Mouse (Mus musculus) cerebral cortex, adult 2 months (tissue): ENCODE measurements around the gene Zbp1.

Experiments
- WGBS: fragments of 180-500 bp; shearing (Covaris S2); methylation state at CpG from one replicate; pipeline ENCODE4 v1.1.7; 2018; 5-methylcytosine and 5-hydroxymethylcytosine counted together

Zbp1 gene

DNA sequence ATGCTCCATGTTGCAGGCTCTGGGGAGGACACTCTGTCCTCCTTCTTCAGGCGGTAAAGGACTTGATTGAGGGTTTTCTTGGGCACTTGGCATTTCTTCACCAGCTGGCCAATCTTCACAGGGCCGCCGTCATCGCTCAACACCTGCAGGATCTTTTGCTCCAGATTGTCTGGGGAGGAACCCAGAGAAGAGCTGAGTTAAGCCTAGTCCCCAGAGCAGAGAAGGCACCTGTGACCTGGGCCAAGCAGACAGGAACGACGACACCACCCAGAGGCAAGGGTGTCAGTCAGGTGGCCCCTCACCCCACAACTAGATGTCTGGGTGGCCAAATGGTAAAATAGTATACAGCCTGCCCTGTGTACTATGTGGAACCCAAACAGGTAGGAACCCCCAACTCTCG is 1.9 kb downstream of the Zbp1 start:
- WGBS, result 90% methylated on average over 7 of the region's 7 CpGs

DNA sequence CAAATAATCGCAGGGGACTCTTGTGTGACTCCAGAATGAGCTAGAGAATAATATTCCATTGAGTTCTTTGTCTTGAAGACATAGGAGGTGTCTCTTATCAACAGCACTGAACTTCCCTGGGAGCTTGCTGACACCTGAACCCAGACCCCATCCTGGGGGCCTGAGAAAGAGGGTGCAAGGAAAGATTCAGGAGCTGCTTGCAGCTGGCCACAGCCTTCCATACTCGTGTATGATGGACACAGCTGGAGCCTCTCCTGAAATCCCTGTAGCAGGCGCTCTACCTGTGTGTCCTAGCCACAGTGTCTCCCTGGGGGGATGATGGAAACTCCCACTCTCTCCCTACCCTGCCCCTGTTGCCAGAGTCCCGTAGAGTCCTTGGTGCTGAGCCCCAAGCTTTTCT is 6.5 kb downstream of the Zbp1 start:
- WGBS, result 86% methylated on average over 4 of the region's 4 CpGs

DNA sequence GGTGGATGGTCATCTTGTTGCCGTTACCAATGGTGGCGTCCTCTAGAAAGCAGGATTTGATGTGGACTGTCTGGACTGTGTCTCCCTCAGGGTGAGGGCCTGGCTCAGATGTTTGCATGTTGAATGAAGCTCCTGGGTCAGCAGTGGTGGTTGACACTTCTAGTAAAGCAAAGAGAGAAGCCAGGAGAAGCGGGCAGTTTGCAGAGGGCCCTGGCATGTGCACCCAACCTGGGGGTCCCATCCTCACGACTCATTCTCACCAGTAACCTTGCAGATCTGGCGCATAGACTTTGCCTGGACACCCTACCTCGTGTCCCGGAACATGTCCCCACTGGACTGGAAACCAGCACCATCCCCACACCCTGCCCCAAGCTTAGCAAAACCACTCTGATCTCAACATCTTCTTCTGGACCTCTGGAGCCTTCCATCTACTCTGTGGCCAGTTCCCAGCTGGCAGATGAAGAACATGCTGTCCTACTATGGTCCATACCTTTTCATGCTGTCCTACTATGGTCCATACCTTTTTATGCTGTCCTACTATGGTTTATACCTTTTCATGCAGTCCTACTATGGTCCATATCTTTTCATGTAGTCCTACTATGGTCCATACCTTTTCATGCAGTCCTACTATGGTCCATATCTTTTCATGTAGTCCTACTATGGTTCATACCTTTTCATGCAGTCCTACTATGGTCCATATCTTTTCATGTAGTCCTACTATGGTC is 9.5 kb downstream of the Zbp1 start:
- WGBS, result 95% methylated on average over 7 of the region's 7 CpGs

DNA sequence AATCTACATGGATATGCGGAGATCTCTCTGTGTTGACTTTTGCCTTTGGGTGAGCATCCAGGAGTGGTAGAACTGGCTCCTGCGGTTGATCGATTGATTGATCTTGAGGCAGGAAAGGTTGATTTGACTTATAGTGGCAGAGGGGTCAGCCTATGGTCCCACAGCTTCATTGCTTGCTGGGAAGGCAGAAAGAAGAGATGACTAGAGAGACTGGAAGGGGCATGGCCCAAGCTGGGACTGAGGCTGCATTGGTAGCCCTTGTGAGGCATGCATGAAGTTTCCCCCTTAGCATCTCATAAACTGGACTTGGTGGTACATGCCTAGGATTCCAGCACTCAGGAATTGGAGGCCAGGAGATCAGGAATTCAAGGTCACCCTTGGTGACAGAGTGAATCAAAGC is 11.7 kb downstream of the Zbp1 start:
- 98% methylated on average over 3 of the region's 3 CpGs for WGBS

DNA sequence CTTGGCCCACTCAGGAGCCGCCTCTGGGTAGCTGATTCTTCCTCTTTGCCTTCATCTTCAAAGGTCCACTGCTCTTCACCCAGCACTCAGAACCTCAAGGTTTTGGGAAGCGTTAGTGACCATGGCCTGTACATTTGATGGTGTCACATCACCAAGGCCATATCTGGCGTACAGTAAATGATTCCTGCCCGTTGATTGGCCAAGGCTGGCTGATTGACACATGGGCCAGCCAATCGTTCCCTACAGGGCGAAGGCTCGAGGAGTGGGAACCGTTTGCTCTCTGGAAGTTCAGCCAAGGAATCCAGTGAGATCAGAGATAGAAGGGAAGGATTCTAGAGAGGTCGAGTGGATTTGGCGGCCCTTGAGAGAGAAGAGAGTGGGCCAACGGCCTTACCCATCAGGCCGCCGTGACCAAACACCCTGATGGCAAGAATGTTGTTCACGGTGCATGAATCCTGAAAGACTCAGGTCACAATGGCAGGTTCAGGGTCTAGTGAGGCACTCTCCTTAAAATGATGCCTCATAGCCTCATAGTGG is 13.1 kb downstream of the Zbp1 start:
- WGBS, result 94% methylated on average over 14 of the region's 14 CpGs

DNA sequence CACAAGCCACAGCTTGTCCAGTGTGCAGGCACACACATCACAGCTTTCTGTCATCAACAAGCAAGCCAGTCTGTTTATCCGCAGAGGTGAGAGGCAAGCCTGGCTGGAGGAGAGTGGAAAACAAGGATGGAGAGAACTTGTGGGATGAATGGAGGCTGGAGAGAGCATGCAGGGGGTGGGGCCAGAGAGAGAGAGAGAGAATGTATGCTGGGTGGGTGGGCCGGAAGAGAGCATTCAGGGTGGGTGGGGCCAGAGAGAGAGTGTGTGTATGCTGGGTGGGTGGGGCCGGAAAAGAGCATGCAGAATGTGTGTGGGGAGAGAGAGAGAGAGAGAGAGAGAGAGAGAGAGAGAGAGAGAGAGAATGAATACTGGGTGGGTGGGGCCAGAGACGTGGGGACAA is 14.1 kb downstream of the Zbp1 start:
- WGBS, result 69% methylated on average over 4 of the region's 4 CpGs

DNA sequence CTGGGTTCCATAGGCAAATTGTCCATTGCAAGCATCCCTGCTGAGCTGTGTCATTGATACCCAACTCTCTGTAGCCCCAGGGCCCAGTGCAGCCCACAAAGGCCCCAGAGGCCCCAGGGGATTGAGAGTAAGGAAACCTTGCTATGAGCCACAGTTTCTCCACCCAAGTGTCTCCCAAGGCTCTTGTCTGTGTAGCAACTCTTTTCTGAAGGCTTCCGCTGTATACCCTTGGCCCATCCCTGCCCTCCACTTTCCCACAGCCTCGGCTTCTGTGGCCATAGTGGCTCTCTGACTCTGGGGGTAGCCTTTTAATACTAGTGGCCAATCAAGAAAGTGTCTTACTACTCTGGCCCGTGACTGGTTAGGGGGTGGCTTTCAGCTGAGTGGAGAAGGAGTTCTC is 15.0 kb downstream of the Zbp1 start:
- WGBS, result 93% methylated on average over 3 of the region's 3 CpGs

DNA sequence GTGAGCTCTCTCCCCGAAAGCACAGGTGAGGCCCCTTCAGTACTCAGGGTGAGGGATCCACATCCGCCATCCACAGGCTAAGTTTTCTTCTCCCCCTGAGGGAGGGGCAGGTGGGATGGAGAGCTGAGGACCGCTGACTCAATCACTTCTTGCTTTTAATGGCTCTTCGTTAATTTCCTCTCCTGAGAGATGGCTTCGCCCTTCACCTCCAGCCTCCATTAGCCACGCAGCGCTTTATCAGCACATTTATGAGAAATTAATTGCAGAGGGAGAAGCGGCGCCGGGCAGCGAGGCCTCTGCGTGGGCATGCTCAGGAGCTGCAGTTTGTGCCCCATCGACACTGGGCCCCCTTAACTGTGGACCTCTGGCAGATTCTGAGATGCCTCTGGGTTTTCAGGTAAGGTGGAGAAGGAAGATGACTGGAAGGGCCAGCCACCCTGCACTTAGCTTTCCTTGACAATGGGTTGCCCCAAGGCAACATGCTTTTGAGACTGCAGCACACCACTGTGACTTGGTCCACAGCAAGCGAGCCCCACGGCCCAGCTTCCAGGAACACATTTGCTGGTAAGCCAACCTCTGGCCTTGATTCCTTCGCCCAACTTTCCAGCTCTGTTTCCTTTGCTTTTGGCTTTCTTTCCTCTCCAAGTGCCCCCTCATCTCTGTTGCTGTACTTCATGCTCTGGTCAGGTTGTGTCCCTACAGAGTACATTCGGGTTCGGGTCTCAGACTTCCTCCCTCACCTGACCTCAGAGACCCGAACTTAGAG is 15.6 kb downstream of the Zbp1 start:
- WGBS, result 91% methylated on average over 19 of the region's 19 CpGs

DNA sequence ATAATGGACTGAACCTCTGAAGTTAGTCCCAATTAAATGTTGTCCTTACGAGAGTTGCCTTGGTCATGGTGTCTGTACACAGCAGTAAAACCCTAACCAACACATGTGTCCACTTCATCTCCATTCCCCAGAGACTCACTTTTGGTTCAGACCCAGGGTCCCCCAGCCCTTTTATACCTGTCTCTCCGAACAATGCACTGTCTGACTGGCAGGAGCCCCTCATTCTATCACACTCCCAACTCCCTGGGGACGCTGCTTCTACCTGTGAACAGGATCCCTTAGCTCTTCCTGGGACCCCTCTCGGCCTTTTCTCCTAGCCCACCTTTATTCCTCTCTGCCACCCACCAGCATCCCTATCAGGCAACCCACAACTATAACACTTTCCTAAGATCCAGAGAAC is 23.9 kb downstream of the Zbp1 start:
- 89% methylated on average over 4 of the region's 4 CpGs for WGBS

DNA sequence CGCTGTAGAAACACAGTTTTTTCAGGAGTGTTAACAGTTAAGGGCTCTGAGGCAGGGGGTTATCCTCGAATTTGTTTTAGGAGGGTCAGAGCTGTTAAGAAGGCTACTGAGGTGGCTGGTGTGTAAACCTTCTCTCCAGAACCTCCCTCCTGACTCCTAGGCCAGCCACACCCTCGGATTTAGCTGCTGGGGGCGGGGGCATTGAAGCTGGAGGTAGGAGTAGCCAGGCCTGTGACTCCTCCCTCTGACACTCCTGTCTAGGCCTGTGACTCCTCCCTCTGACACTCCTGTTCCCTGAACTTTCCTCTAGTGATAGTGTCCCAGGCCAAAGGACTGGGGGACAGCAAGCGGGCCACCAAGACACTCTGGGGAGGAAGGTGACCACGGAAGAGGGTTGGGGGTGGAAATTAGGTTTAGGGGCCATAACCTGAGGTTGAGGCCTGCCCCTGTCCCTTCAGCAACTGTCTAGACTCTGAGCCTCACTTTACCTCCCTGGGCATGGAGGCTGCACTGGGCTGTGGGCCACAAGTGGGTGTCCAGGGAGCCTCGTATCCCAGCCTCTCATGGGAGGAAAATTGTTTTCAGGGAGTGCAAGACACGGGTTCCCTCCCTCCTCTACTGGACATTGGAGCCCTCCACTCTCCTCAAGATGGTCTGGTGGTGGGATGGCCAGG is 31.4 kb downstream of the Zbp1 start:
- WGBS, result 66% methylated on average over 8 of the region's 8 CpGs

DNA sequence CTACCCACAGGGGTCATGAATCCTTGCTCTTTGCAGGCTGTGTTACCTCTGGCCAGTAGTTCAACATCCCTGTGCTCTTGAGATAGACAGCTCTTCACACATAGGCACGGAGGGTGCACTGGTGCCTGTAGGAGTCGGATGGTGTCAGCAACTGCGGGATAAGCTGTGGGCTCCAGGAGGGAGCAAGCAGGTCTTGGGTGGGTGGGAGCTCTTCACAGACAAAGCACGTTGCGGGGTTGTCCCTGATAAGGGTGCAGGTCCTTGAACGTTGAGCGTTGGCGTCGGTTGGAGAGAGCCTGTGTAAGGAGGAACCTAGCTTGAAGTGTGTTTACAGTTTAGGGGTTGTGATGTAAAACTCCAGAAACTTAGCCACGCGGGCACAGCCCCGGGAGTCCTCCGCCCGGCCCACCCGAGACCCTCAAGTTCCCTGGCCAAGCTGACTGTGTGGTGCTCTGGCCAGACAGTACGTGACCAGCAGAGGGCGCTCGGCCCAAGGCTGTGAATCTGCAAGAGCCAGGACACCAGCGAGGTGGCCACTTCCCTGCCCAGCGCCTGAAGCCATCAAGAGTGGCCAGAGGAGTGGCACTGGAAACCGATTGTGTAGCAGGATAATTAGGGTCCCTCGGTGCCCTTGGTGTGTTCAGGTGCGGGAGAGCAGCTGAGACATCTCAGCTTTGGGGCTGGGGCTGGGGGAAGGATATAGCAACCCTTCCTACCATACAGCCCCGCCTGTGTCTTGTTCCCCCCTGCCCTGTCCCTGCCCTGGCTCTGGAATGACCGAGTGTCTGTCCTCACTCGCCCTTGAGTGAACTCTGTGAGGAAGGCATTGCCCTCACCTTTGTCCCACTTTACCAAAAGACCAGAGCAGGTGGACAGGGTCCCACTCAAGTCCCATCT is 32.4 kb downstream of the Zbp1 start:
- 30% methylated on average over 26 of the region's 26 CpGs for WGBS

DNA sequence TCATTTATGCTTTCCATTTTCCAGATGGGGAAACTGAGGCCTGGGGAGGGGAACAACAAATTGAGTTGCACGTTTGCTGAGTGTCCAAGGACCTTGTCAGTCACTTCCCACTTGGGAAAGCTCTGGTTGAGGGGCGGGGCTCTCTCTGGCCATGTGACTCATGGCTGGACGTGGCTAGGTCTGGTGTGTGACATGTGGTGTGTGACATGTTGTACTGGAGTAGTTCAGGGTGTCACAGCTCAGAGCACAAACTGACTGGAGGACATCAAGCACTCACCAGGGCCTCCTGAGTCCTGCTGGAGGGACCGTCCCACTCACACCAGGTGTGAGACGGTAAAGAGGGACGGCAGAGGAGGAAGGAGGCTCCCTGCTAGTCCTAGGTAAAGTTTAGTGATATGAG is 33.4 kb downstream of the Zbp1 start:
- 70% methylated on average over 6 of the region's 6 CpGs for WGBS

DNA sequence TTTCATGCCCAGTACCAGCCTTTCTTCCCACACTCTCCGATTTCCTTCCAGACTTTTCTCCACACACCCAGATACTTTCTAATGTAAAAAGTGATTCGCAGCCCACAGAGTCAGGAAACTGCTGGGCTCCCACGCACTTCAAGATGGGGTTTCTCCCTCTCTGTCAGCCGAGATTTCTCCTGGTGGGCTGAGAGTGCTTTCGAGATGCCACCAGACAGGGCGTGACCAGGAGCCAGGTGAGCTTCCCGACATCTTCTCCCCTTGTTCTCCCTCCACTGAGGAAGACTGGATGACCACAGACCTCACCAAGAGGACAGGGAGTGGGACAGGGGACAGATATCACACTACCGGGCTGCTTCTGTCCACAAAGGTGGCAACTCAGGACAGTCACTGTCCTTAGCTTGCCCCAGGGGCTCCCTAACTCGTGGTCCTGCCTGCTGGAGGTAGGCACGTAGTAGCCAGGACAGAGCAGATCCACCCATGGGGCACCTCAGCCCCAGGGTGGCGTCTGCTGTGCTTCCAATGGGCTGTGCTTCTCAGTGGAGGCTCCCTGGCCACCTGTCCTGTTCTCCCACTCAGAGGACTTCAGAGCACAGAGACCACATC is 34.1 kb downstream of the Zbp1 start:
- whole genome bisulfite sequencing, result 49% methylated on average over 11 of the region's 11 CpGs

DNA sequence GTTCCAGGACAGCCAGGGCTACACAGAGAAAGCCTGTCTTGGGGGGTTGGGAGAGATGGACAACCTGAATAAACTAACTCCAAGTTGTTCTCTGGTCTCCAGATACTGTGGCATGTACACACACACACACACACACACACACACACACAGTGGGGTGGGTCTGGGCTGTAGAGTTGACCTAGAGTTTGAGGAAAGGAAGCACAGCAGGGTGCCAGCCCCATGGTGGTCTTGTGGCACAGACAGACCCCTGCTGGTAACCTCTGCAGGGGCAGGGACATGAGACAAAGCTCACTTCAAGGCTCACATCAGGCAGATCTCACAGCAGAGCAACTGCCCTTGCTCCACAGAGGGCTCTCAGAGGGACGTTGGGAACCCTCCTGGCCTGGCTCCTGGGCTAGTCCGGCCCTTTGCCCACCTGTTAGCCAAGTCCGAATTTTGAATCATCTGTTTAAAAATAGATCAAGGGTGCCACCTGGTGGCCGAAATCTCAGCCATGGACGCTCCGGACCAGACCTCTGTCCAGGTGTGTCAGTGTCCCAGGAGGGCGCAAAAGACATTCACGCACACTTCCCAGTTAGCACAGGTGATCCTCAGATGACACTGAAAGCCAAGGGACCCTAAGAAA is 34.8 kb downstream of the Zbp1 start:
- WGBS, result 6% methylated on average over 8 of the region's 8 CpGs

DNA sequence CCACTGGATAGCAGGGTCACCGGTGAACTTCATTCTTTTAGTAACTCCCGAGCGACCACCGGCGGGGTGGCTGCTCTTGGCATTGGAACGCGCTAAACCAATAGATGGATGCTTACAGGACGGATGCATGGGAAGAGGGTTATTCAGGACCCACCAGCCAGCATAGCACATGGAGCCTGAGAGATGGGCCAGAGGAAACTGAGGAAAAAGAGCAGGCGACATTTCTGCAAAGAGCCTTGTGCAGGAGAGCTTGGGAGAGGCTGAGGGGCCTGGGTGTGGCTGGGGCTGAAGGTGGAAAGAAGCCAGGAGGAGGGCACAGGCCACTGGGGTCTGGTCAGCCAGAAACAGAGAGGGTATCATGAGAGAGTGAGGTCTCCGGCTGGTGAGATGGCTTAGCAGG is 35.4 kb downstream of the Zbp1 start:
- 92% methylated on average over 10 of the region's 10 CpGs for WGBS

DNA sequence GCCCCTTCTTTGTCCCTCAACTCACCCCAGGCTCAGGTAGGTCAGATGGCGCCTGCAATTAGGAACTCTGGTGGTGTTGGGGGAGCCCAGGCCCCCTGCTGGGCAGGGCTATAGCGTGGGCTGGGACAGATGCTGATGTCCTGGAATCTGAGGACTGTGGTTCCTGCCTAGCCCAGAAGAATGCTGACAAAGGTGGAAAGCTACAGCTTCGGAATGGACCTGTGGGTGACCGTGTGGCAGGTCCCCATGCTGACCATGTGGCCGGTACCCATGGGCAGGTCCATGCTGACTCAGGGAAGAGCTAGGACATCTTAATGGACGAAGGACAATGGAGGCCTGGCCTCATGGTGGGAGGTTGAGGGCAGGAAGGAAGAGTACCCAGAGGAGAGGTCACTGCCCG is 35.9 kb downstream of the Zbp1 start:
- WGBS, result 83% methylated on average over 7 of the region's 7 CpGs

DNA sequence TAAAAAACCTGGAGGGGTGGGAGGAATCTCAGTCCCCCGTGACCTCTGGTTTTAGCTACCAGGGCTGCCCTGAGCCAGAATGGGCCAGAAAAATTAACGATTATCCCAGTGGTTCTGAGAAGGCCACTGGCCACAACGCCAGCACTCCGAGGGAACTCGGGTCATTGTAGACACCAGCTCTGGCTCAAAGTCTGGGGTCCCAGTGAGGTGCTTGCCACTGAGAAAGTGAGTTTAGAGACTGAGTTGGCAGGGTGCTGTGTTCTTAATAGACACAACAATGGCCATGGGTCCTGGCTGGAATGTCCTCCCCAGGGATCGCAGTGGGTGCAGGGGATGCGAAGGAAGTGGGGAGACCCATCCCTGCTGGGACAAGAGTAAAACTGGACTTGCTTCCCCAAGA is 36.8 kb downstream of the Zbp1 start:
- 87% methylated on average over 7 of the region's 7 CpGs for WGBS

DNA sequence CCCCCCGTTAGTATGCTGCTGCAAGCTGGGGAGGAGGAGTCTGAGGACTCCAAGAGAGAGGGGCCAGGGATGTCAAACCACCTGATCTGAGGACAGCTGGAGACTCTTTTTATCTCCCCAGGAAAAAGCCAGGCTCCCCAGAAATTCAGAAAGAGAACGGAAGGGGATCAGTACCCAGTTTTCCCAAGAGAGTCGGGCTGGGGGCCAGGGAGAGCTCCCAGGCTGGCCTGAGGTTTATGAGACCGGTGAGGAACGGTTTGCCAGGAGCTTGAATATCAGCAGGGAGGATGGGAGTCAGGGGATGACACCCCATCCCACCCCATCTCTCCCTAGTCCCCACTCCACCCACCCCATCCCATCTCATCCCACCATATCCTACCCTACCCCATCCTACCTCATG is 37.2 kb downstream of the Zbp1 start:
- 72% methylated on average over 5 of the region's 5 CpGs for WGBS

DNA sequence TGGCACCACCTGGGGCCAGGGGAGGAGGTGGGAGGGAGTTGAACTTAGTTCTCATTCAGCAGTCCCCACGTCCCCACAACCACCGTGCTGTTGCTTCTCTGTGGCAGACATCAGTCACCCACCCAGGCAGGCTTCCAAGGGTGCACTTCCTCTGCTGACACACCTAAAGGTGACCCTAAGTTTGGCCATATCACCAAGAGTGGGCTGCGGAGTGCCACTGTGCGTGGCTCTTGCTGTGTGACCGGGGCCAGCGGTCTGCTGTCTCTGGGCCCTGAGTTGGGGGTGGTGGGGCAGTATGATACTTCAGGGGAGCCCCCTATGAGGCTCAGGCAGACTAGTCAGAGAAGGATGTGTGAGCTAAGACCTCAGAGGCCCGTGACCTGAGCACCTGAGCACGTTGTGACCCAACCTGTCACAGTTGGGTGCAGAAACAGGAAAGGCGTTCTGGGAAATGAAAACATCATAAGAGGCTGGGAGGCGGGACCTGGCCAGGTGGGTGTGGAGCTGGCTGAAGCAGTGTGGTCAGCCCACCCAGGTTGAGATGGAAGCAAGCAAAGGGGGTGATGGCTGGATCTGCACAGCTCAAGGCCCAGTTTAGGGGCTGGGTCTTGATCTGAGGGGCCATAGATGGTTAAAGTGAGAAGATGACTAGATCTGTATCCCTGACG is 37.9 kb downstream of the Zbp1 start:
- WGBS, result 84% methylated on average over 11 of the region's 11 CpGs

DNA sequence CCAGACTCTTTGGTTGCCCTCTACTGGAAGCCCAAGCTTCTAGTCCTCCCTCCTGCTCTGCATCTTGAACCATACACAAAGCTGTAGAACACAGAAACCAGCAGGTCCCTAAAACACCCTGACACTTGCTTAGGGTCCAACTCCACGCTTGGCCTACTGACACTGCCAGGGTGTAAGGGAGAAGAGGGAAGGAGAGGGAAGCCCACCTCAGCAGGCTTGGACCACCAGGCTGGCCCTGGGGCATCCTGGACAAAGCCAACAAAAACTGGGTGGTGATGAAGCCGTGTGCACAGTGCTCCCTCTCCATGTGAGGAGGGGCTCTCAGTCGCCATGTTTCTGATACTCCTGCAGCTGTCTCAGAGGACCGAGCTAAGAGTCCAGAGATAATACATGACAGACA is 38.7 kb downstream of the Zbp1 start:
- 91% methylated on average over 4 of the region's 4 CpGs for WGBS
